Mouse (Mus musculus): Measurements from ENCODE around the gene Ift22. TPM values are rescaled to one million over a fixed set of nuclear protein-coding genes. Genes with fewer than 3 reads are reported as not detected.

The Ift22 gene
- polyA plus RNA-seq, 1 experiment from 2014 or later: 114 TPM

- WGBS: 81% methylated on average over 4 of the region's 4 CpGs
- no peaks in the 10 kb centered on the region for H3K27me3 ChIP-seq (ENCODE audit: control insufficient read depth, insufficient read depth, low read length)
- no peaks in the 10 kb centered on the region for H3K9me3 ChIP-seq (ENCODE audit: control insufficient read depth, low read length)
- no peak overlapping the region for H3K9ac ChIP-seq (ENCODE audit: low read length)
- no peak for ATAC-seq (ENCODE audit: low FRiP score)
- peak; percentile 17 for DNase-seq (ENCODE audit: low spot score, missing footprints)
- H3K27ac ChIP-seq (ENCODE audit: low read depth, low read length): no peak overlapping the region
- peaks cover 8% of the 10 kb centered on the region for H3K4me1 ChIP-seq (ENCODE audit: control insufficient read depth, insufficient read depth, low read length)
- H3K4me3 ChIP-seq (ENCODE audit: low read depth, low read length): no peak overlapping the region
- H3K36me3 ChIP-seq (ENCODE audit: control insufficient read depth, insufficient read depth, low read length): no peaks in the 10 kb centered on the region; the same call in 1 of the 2 replicates
- H3K4me2 ChIP-seq: no peak overlapping the region
Measured at GRCm38 (mm10) chr5:136952153-136952552, 44.2 kb downstream of the Ift22 start.

GRCm38 (mm10) chr5:136953015-136953414, 45.1 kb downstream of the Ift22 start, which contains the start of gene Fis1:
Gene Fis1 (plus strand): TSS chr5:136953275.
- Histone ChIP-seq H3K4me3 (ENCODE audit: low read depth, low read length) (peak within 1 kb of the TSS; percentile 80), H3K27me3 (ENCODE audit: control insufficient read depth, insufficient read depth, low read length) (no peaks in the 10 kb centered on the region), H3K27ac (ENCODE audit: low read depth, low read length) (peak within 1 kb of the TSS; percentile 54; the same call in 1 of the 2 replicates), H3K9me3 (ENCODE audit: control insufficient read depth, low read length) (no peaks in the 10 kb centered on the region), H3K4me1 (ENCODE audit: control insufficient read depth, insufficient read depth, low read length) (peaks cover 8% of the 10 kb centered on the region), H3K36me3 (ENCODE audit: control insufficient read depth, insufficient read depth, low read length) (no peaks in the 10 kb centered on the region; the same call in 1 of the 2 replicates), H3K9ac (ENCODE audit: low read length) (peak within 1 kb of the TSS; percentile 89), H3K4me2 (peak within 1 kb of the TSS; percentile 78)
- 1% methylated on average over 23 of the region's 23 CpGs for WGBS
- DNase-seq (ENCODE audit: low spot score, missing footprints) (peak; percentile 99), ATAC-seq (ENCODE audit: low FRiP score) (peak; percentile 99)

- Histone ChIP-seq H3K4me3 (ENCODE audit: low read depth, low read length) (peak overlapping the region; percentile 80), H3K4me2 (peak overlapping the region; percentile 78), H3K9me3 (ENCODE audit: control insufficient read depth, low read length) (no peaks in the 10 kb centered on the region), H3K4me1 (ENCODE audit: control insufficient read depth, insufficient read depth, low read length) (peaks cover 8% of the 10 kb centered on the region), H3K27me3 (ENCODE audit: control insufficient read depth, insufficient read depth, low read length) (no peaks in the 10 kb centered on the region), H3K9ac (ENCODE audit: low read length) (peak overlapping the region; percentile 89), H3K27ac (ENCODE audit: low read depth, low read length) (peak overlapping the region; percentile 54; the same call in 1 of the 2 replicates), H3K36me3 (ENCODE audit: control insufficient read depth, insufficient read depth, low read length) (no peaks in the 10 kb centered on the region; the same call in 1 of the 2 replicates)
- DNase-seq (ENCODE audit: low spot score, missing footprints) (no peak), ATAC-seq (ENCODE audit: low FRiP score) (no peak)
- WGBS: 3% methylated on average over 12 of the region's 12 CpGs
Measured at GRCm38 (mm10) chr5:136953440-136953951, 45.5 kb downstream of the Ift22 start.

- H3K27ac ChIP-seq (ENCODE audit: low read depth, low read length): no peak overlapping the region
- no peaks in the 10 kb centered on the region for H3K9me3 ChIP-seq (ENCODE audit: control insufficient read depth, low read length)
- H3K4me1 ChIP-seq (ENCODE audit: control insufficient read depth, insufficient read depth, low read length): peaks cover 8% of the 10 kb centered on the region
- 95% methylated on average over 4 of the region's 4 CpGs for WGBS
- ATAC-seq (ENCODE audit: low FRiP score) (no peak), DNase-seq (ENCODE audit: low spot score, missing footprints) (no peak)
- no peak overlapping the region for H3K4me2 ChIP-seq
- H3K36me3 ChIP-seq (ENCODE audit: control insufficient read depth, insufficient read depth, low read length): no peaks in the 10 kb centered on the region; the same call in 1 of the 2 replicates
- H3K9ac ChIP-seq (ENCODE audit: low read length): no peak overlapping the region
- H3K27me3 ChIP-seq (ENCODE audit: control insufficient read depth, insufficient read depth, low read length): no peaks in the 10 kb centered on the region
- H3K4me3 ChIP-seq (ENCODE audit: low read depth, low read length): no peak overlapping the region
Measured at GRCm38 (mm10) chr5:136955622-136956021, 47.7 kb downstream of the Ift22 start.

- Histone ChIP-seq H3K9ac (ENCODE audit: low read length) (no peak overlapping the region), H3K36me3 (ENCODE audit: control insufficient read depth, insufficient read depth, low read length) (no peaks in the 10 kb centered on the region; the same call in 1 of the 2 replicates), H3K4me3 (ENCODE audit: low read depth, low read length) (no peak overlapping the region), H3K4me2 (no peak overlapping the region), H3K27ac (ENCODE audit: low read depth, low read length) (no peak overlapping the region), H3K4me1 (ENCODE audit: control insufficient read depth, insufficient read depth, low read length) (peaks cover 11% of the 10 kb centered on the region), H3K9me3 (ENCODE audit: control insufficient read depth, low read length) (no peaks in the 10 kb centered on the region), H3K27me3 (ENCODE audit: control insufficient read depth, insufficient read depth, low read length) (no peaks in the 10 kb centered on the region)
- WGBS: 88% methylated on average over 1 of the region's 1 CpGs
- DNase-seq (ENCODE audit: low spot score, missing footprints) (no peak), ATAC-seq (ENCODE audit: low FRiP score) (no peak)
Measured at GRCm38 (mm10) chr5:136957250-136957649, 49.3 kb downstream of the Ift22 start.

GRCm38 (mm10) chr5:136958991-136959605, 51.1 kb downstream of the Ift22 start:
- Histone ChIP-seq H3K4me1 (ENCODE audit: control insufficient read depth, insufficient read depth, low read length) (peaks cover 12% of the 10 kb centered on the region), H3K27ac (ENCODE audit: low read depth, low read length) (no peak overlapping the region), H3K27me3 (ENCODE audit: control insufficient read depth, insufficient read depth, low read length) (no peaks in the 10 kb centered on the region), H3K9ac (ENCODE audit: low read length) (no peak overlapping the region), H3K4me2 (no peak overlapping the region), H3K36me3 (ENCODE audit: control insufficient read depth, insufficient read depth, low read length) (peaks cover 4% of the 10 kb centered on the region), H3K4me3 (ENCODE audit: low read depth, low read length) (no peak overlapping the region), H3K9me3 (ENCODE audit: control insufficient read depth, low read length) (no peaks in the 10 kb centered on the region)
- WGBS: 91% methylated on average over 5 of the region's 5 CpGs
- DNase-seq (ENCODE audit: low spot score, missing footprints): no peak
- no peak for ATAC-seq (ENCODE audit: low FRiP score)

GRCm38 (mm10) chr5:136960053-136960452, 52.1 kb downstream of the Ift22 start:
- Histone ChIP-seq H3K4me1 (ENCODE audit: control insufficient read depth, insufficient read depth, low read length) (peaks cover 9% of the 10 kb centered on the region), H3K4me2 (no peak overlapping the region), H3K27ac (ENCODE audit: low read depth, low read length) (no peak overlapping the region), H3K9me3 (ENCODE audit: control insufficient read depth, low read length) (no peaks in the 10 kb centered on the region), H3K4me3 (ENCODE audit: low read depth, low read length) (no peak overlapping the region), H3K9ac (ENCODE audit: low read length) (no peak overlapping the region), H3K27me3 (ENCODE audit: control insufficient read depth, insufficient read depth, low read length) (no peaks in the 10 kb centered on the region), H3K36me3 (ENCODE audit: control insufficient read depth, insufficient read depth, low read length) (peaks cover 7% of the 10 kb centered on the region)
- 94% methylated on average over 6 of the region's 6 CpGs for WGBS
- no peak for DNase-seq (ENCODE audit: low spot score, missing footprints)
- no peak for ATAC-seq (ENCODE audit: low FRiP score)

- H3K27me3 ChIP-seq (ENCODE audit: control insufficient read depth, insufficient read depth, low read length): no peaks in the 10 kb centered on the region
- ATAC-seq (ENCODE audit: low FRiP score) (peak; percentile 60), DNase-seq (ENCODE audit: low spot score, missing footprints) (no peak)
- H3K4me2 ChIP-seq: peak overlapping the region; percentile 90
- H3K4me1 ChIP-seq (ENCODE audit: control insufficient read depth, insufficient read depth, low read length): peaks cover 9% of the 10 kb centered on the region
- peak overlapping the region; percentile 76 for H3K27ac ChIP-seq (ENCODE audit: low read depth, low read length)
- H3K36me3 ChIP-seq (ENCODE audit: control insufficient read depth, insufficient read depth, low read length): peaks cover 18% of the 10 kb centered on the region
- H3K9me3 ChIP-seq (ENCODE audit: control insufficient read depth, low read length): no peaks in the 10 kb centered on the region
- peak overlapping the region; percentile 66 for H3K4me3 ChIP-seq (ENCODE audit: low read depth, low read length)
- WGBS: 28% methylated on average over 5 of the region's 5 CpGs
- peak overlapping the region; percentile 70 for H3K9ac ChIP-seq (ENCODE audit: low read length)
Measured at GRCm38 (mm10) chr5:136961334-136961982, 53.5 kb downstream of the Ift22 start.

GRCm38 (mm10) chr5:136961983-136962461, 54.1 kb downstream of the Ift22 start:
- WGBS: 1% methylated on average over 20 of the region's 20 CpGs
- DNase-seq (ENCODE audit: low spot score, missing footprints) (peak; percentile 99), ATAC-seq (ENCODE audit: low FRiP score) (peak; percentile 92)
- no peaks in the 10 kb centered on the region for H3K9me3 ChIP-seq (ENCODE audit: control insufficient read depth, low read length)
- H3K36me3 ChIP-seq (ENCODE audit: control insufficient read depth, insufficient read depth, low read length): peaks cover 18% of the 10 kb centered on the region
- peak overlapping the region; percentile 76 for H3K27ac ChIP-seq (ENCODE audit: low read depth, low read length)
- H3K9ac ChIP-seq (ENCODE audit: low read length): peak overlapping the region; percentile 70
- peak overlapping the region; percentile 66 for H3K4me3 ChIP-seq (ENCODE audit: low read depth, low read length)
- H3K27me3 ChIP-seq (ENCODE audit: control insufficient read depth, insufficient read depth, low read length): no peaks in the 10 kb centered on the region
- H3K4me2 ChIP-seq: peak overlapping the region; percentile 90
- peaks cover 9% of the 10 kb centered on the region for H3K4me1 ChIP-seq (ENCODE audit: control insufficient read depth, insufficient read depth, low read length)
